Mouse (Mus musculus): ENCODE results near the gene Slc6a6.

The Slc6a6 gene

GRCm38 (mm10) chr6:91795640-91796039, 111.8 kb downstream of the Slc6a6 start:
- DNase-seq, result no peak

- DNase-seq, result peak; percentile 79
Measured at GRCm38 (mm10) chr6:91796064-91796463, 112.2 kb downstream of the Slc6a6 start.

- no peak for DNase-seq
Measured at GRCm38 (mm10) chr6:91796736-91797135, 112.9 kb downstream of the Slc6a6 start.

GRCm38 (mm10) chr6:91798496-91798895, 114.6 kb downstream of the Slc6a6 start:
- no peak for DNase-seq

- no peak for DNase-seq
Measured at GRCm38 (mm10) chr6:91804177-91804576, 120.3 kb downstream of the Slc6a6 start.

GRCm38 (mm10) chr6:91807169-91807568, 123.3 kb downstream of the Slc6a6 start:
- DNase-seq, result no peak

- no peak for DNase-seq
Measured at GRCm38 (mm10) chr6:91808022-91808421, 124.2 kb downstream of the Slc6a6 start.
